Mouse (Mus musculus) limb, embryonic 11.5 days (tissue): ENCODE measurements around the gene Samd5. TPM values are rescaled to one million over a fixed set of nuclear protein-coding genes. Genes with fewer than 3 reads are reported as not detected.

Experiments
- ATAC-seq: fragments of 200-750 bp; cut with Nextera tagmentation; 2 replicates; pipeline ENCODE4 v1.8.0; 2017; ENCODE audit warnings: low read depth; ENCODE audit not compliant: insufficient number of reproducible peaks, low FRiP score, low TSS enrichment
- DNase-seq: peaks from one replicate; pipeline ENCODE4 v3.0.0-alpha.2; 2015; ENCODE audit warnings: low spot score
- H3K27ac ChIP-seq: fragments of 300-500 bp; sonication (generic); replicated peaks from 2 replicates; pipeline ENCODE4 v1.5.1; 2014; ENCODE audit warnings: low read depth, mild to moderate bottlenecking, low read length
- H3K27me3 ChIP-seq: fragments of 300-500 bp; sonication (generic); 2 replicates; pipeline ENCODE4 v1.6.1; 2014; ENCODE audit warnings: mild to moderate bottlenecking, low read length, mixed read lengths; ENCODE audit not compliant: control insufficient read depth, insufficient read depth
- H3K36me3 ChIP-seq: fragments of 300-500 bp; sonication (generic); 2 replicates; pipeline ENCODE4 v1.6.1; 2014; ENCODE audit warnings: mild to moderate bottlenecking, low read length, moderate library complexity, mixed read lengths; ENCODE audit not compliant: control insufficient read depth, insufficient read depth
- H3K4me1 ChIP-seq: fragments of 300-500 bp; sonication (generic); 2 replicates; pipeline ENCODE4 v1.6.1; 2014; ENCODE audit warnings: low read length, mixed read lengths; ENCODE audit not compliant: control insufficient read depth, insufficient read depth
- H3K4me2 ChIP-seq: fragments of 300-500 bp; sonication (generic); 2 replicates; pipeline ENCODE4 v1.6.1; 2014; ENCODE audit warnings: low read depth, mild to moderate bottlenecking, moderate library complexity; ENCODE audit not compliant: severe bottlenecking
- H3K4me3 ChIP-seq: fragments of 300-500 bp; sonication (generic); 2 replicates; pipeline ENCODE4 v1.5.1; 2014; ENCODE audit warnings: low read depth, low read length
- H3K9ac ChIP-seq: fragments of 300-500 bp; sonication (generic); 2 replicates; pipeline ENCODE4 v1.6.1; 2014; ENCODE audit warnings: mild to moderate bottlenecking, low read length
- H3K9me3 ChIP-seq: fragments of 300-500 bp; sonication (generic); 2 replicates; pipeline ENCODE4 v1.6.1; 2016; ENCODE audit warnings: low read length; ENCODE audit not compliant: control insufficient read depth
- WGBS: fragments of 180-500 bp; shearing (Covaris S2); extraction: QIAGEN DNeasy Blood & Tissue Kit; methylation state at CpG from one replicate; pipeline ENCODE4 v1.1.7; 2014; 5-methylcytosine and 5-hydroxymethylcytosine counted together
- polyA plus RNA-seq: library from polyadenylated mRNA; unstranded; fragments of >200 nt; fragmentation: Nextera tagmentation; extraction: Ambion mirVana; gene quantifications from 2 replicates; pipeline ENCODE4 v1.2.1, GENCODE M21; 2014

Gene Samd5
- polyA plus RNA-seq, 1 experiment from 2014 or later = 2.7 TPM

DNA sequence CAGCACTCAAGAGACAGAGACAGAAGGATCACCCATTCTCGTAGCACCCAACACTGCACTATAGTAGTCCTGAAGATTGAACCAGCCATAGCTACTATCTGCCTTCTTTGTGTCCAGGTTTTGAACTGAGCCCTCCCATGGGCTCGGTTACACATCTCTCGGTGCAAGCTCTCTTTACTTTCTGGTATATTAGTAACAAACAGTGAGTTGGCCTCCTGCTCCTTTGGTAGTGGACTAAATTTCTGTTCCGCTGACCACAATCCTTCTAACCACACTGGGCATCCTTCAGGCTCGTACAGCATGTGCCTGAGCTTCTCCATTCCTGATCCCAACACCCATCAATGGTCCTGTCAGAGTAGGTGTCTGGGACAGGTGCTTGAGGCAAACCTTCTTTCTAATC, 2.3 kb downstream of the Samd5 start:
- H3K9me3 ChIP-seq = no peaks in the 10 kb centered on the region
- H3K27ac ChIP-seq = no peak overlapping the region
- H3K4me1 ChIP-seq = peaks cover 5% of the 10 kb centered on the region; the same call in 1 of the 2 replicates
- no peak overlapping the region for H3K9ac ChIP-seq
- H3K27me3 ChIP-seq = peaks cover 15% of the 10 kb centered on the region
- H3K4me2 ChIP-seq = no peak overlapping the region
- no peak for DNase-seq
- H3K36me3 ChIP-seq = no peaks in the 10 kb centered on the region
- ATAC-seq = no peak
- H3K4me3 ChIP-seq = no peak overlapping the region
- WGBS = 93% methylated on average over 5 of the region's 5 CpGs

DNA sequence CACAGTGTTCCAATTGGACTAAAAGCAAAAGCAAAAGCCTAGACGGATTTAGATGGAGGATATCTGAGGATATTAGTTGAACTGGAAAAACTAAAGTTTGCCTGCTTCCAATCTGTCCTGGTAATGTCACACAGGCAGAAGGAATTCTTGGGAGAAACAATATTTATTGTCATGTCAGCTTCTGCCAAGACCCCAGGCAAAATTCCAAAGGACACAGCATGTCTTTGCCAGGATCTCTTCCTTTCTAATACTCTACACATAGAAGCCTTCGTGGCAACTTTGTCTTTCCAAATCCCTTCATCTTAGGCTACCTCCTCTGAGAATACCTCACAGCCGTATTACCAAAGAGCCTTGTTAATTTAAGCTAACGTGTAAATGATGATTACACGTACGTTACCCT, 4.7 kb downstream of the Samd5 start:
- no peak overlapping the region for H3K4me3 ChIP-seq
- peaks cover 5% of the 10 kb centered on the region; the same call in 1 of the 2 replicates for H3K4me1 ChIP-seq
- no peaks in the 10 kb centered on the region for H3K36me3 ChIP-seq
- H3K27me3 ChIP-seq = peaks cover 9% of the 10 kb centered on the region
- no peak overlapping the region for H3K27ac ChIP-seq
- no peaks in the 10 kb centered on the region for H3K9me3 ChIP-seq
- ATAC-seq (no peak), DNase-seq (no peak)
- no peak overlapping the region for H3K9ac ChIP-seq
- WGBS = 87% methylated on average over 6 of the region's 6 CpGs
- no peak overlapping the region for H3K4me2 ChIP-seq

DNA sequence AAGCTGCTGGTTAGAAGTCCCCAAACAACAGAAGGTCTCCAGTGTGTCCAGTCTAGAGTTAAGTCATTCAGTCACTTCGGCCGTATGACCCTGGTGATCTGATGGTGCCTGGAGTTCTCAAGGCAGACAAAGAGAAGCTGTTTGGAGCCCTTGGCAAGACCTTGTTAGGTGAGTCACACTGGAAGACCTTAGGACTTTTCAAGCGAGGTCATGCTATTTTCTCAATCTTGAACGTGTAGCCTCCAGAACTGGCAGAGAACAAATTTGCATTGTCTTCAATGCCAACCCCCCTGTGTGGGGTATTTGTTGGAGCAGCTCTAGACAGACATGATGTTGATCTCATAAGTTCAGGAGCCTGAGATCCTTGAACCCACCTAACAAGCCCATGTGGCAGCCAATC, 6.2 kb downstream of the Samd5 start:
- no peak overlapping the region for H3K9ac ChIP-seq
- H3K27ac ChIP-seq = no peak overlapping the region
- H3K4me1 ChIP-seq = no peaks in the 10 kb centered on the region
- DNase-seq = no peak
- H3K4me3 ChIP-seq = no peak overlapping the region
- ATAC-seq = no peak
- no peak overlapping the region for H3K4me2 ChIP-seq
- H3K36me3 ChIP-seq = no peaks in the 10 kb centered on the region
- 83% methylated on average over 4 of the region's 4 CpGs for WGBS
- H3K9me3 ChIP-seq = no peaks in the 10 kb centered on the region
- H3K27me3 ChIP-seq = no peaks in the 10 kb centered on the region; the same call in 1 of the 2 replicates

DNA sequence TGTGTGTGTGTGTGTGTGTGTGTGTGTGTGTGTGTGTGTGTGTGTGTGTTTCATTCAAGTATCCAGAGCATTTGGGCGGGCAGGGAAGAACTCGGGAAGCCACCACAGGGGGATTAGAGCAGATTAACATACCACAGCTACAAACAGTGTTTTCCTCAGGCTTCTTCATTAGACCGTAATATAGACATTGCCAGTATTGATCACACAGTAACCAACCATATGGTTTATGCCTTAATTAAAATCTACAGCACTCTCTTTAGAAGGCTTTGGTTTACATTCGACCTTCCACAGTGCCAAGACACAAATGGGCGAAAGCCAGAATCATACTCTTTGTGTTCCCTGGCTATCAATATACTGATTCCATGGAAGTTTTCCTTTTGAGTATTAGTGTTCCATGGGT, 22.1 kb downstream of the Samd5 start:
- Histone ChIP-seq H3K4me3 (no peak overlapping the region), H3K4me1 (peaks cover 5% of the 10 kb centered on the region; the same call in 1 of the 2 replicates), H3K27me3 (no peaks in the 10 kb centered on the region), H3K36me3 (no peaks in the 10 kb centered on the region), H3K4me2 (no peak overlapping the region), H3K27ac (no peak overlapping the region), H3K9ac (no peak overlapping the region), H3K9me3 (no peaks in the 10 kb centered on the region)
- ATAC-seq (no peak), DNase-seq (no peak)
- WGBS = 93% methylated on average over 5 of the region's 5 CpGs

DNA sequence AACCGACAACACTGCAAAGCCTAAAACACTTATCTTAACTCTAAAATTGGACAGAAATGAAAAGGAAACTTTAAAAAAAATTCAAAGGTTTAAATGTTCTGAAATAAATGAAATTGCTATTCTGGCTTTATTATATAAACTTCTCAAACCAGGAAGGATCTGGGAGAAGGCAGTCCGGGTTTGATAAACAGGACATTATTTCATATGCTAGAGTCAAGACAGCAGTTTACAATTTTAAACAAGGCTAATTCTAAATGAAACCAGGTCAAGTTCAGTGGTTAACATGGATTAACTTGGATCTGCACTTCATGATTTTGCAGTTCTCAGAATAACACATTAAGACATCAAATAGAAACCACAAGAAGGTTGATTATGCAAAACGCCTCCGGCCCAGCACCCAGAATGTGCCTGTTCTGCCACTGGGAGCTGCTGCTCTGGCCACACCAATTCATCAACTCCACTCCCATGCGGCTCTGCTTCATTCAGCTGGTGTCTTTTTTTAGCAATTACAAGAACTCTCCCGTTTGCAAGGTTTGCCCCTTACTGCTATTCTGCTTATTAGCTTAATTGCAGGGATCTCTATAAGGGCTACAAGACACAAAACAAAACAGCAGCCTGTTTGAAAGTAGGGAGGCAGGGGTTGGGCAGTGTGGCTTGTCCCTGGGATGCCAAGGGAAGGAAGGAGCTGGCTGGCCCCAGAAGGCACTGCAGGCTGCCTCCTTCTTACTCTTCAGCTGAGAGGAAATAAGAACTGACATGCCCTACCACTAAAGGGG, 24.8 kb downstream of the Samd5 start:
- Histone ChIP-seq H3K4me2 (no peak overlapping the region), H3K4me1 (peaks cover 5% of the 10 kb centered on the region; the same call in 1 of the 2 replicates), H3K27me3 (no peaks in the 10 kb centered on the region), H3K9me3 (no peaks in the 10 kb centered on the region), H3K4me3 (no peak overlapping the region), H3K27ac (no peak overlapping the region), H3K36me3 (no peaks in the 10 kb centered on the region), H3K9ac (no peak overlapping the region)
- no peak for DNase-seq
- no peak for ATAC-seq
- WGBS = 56% methylated on average over 6 of the region's 6 CpGs

DNA sequence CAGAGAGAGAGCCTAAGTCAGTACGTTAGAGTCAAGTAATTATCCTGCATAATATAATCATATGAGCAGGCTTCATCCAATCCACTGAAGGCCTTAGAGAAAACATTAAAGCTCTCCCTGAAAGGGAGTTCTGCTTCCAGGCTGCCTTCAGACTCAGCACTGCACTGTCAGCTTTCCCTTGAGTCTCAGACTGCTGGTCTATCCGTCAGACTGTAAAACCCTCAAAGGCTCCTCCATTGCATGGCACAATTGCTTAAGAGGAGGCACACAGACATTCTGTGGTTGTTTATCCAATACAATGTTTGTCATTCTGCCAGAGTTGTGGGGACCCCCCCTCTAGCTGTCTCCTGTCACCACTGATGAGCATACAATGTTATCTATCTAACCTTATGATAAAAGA, 26.5 kb downstream of the Samd5 start:
- Histone ChIP-seq H3K27me3 (no peaks in the 10 kb centered on the region), H3K9ac (no peak overlapping the region), H3K4me1 (peaks cover 5% of the 10 kb centered on the region; the same call in 1 of the 2 replicates), H3K36me3 (no peaks in the 10 kb centered on the region), H3K4me2 (no peak overlapping the region), H3K9me3 (no peaks in the 10 kb centered on the region), H3K27ac (no peak overlapping the region), H3K4me3 (no peak overlapping the region)
- 73% methylated on average over 2 of the region's 2 CpGs for WGBS
- ATAC-seq (no peak), DNase-seq (no peak)

DNA sequence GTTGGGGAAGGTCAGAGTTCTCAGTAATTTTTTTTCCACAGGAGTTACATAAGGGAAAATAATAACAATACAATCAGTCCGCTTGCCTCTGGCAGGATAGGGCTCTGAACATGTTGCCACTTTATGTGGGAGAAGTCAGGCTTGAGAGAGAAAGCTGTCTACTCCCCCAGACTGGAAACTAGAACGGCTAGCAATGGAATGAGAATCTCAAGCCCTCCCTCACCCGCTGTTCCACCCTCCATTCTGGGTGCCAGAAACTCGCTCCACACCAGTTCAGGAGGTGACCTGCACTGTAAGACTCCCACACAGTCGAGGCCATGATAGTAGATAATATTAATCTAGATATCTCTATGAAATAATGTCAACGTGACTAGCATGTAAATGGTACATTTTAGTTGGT, 27.3 kb downstream of the Samd5 start:
- no peak for ATAC-seq
- WGBS = 86% methylated on average over 6 of the region's 6 CpGs

DNA sequence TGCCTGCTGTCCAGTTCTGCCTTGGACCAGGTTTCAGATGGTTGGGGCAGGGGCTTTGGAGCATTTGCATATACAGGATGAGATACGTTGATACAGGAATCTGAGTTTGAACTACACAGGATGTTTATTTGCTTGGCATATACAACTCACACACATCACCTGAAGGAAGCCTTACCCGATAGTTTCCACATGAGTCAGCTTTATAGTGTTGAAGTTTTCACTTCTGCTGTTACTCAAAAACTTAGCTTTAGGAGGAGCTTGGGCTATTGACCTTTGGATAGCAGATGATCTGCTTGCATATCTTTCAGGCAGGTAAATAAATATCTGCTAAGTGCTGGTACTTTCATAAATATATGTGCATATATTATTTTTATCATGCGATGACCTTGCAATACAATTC, 28.6 kb downstream of the Samd5 start:
- H3K27ac ChIP-seq = no peak overlapping the region
- H3K4me2 ChIP-seq = no peak overlapping the region
- no peak for ATAC-seq
- 86% methylated on average over 3 of the region's 3 CpGs for WGBS
- H3K9ac ChIP-seq = no peak overlapping the region
- no peaks in the 10 kb centered on the region for H3K27me3 ChIP-seq
- H3K4me3 ChIP-seq = no peak overlapping the region
- H3K9me3 ChIP-seq = no peaks in the 10 kb centered on the region
- no peak for DNase-seq
- H3K4me1 ChIP-seq = peaks cover 5% of the 10 kb centered on the region; the same call in 1 of the 2 replicates
- H3K36me3 ChIP-seq = no peaks in the 10 kb centered on the region

More for the DNA sequence above, 27.3 kb downstream of the Samd5 start:
- H3K4me3 ChIP-seq = no peak overlapping the region
- H3K36me3 ChIP-seq = no peaks in the 10 kb centered on the region
- H3K27ac ChIP-seq = no peak overlapping the region
- DNase-seq = no peak
- H3K9me3 ChIP-seq = no peaks in the 10 kb centered on the region
- no peak overlapping the region for H3K4me2 ChIP-seq
- no peaks in the 10 kb centered on the region for H3K27me3 ChIP-seq
- H3K4me1 ChIP-seq = peaks cover 5% of the 10 kb centered on the region; the same call in 1 of the 2 replicates
- H3K9ac ChIP-seq = no peak overlapping the region

DNA sequence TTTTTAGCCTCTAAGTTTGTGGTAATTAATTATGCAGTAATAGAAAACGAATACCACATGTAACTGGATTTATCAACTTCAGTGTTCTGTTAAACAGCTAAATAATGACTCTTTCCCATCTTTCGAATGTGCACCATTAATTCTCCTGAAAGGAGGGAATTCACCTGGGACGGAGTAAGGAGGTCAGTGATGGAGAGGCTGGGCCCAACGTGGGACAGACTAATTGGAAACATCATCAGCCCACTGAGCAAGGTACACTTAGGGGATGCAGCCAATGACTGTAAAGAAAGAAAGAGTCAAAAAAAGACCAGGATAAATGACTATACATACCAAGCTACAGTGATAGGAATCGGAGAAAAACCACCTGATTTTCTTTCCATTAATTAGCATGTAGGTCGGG, 31.5 kb downstream of the Samd5 start:
- H3K9ac ChIP-seq = no peak overlapping the region
- 66% methylated on average over 6 of the region's 6 CpGs for WGBS

More for the DNA sequence above, 31.5 kb downstream of the Samd5 start:
- Histone ChIP-seq H3K4me3 (no peak overlapping the region), H3K27ac (no peak overlapping the region), H3K27me3 (no peaks in the 10 kb centered on the region), H3K4me1 (no peaks in the 10 kb centered on the region), H3K4me2 (no peak overlapping the region), H3K36me3 (no peaks in the 10 kb centered on the region), H3K9me3 (no peaks in the 10 kb centered on the region)
- ATAC-seq (no peak), DNase-seq (no peak)
